Mouse (Mus musculus): ENCODE data around the gene Slc25a51. TPM values are rescaled to one million over a fixed set of nuclear protein-coding genes. Genes with fewer than 3 reads are reported as not detected.

Slc25a51 gene
- polyA plus RNA-seq (2012; rRNA removed): 66.7 and 67.2 TPM in 2 replicates

DNA sequence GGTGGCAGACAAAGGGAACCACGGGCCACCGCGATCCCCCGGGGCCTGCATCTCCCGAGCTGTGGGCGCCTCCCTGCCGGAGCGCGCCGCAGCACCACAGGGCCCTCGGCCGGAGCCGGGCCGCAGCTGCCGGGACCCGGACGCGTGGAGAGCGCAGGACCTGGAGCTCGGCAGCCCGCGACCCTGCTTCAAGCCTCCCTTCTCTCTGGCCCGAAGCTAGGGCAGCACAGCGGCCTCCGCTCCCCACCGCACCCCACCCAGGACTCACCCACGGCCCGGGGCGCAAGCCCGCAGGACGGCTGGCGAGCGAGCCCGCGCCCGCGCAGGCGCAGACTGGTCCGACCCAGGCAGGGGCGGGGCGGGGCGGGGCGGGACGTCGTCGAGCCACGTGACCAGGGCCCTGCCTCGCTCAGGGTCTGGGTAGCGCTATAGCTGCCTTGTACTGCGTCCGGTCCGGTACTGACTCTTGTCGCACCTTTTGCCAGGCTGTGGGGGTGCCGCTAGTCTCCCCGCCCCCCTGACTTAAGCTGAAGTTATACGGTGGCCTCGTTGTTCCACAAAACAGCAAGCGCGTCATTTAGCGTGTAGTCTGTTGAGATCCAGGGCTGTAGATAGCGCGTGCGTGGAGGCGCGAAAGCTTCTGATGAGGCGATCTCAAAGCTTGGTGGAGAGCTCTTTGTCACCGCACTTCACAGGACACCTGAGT is at the start of gene Slc25a51:
Slc25a51 (minus strand) TSS at position 340 of the 706 bp plus-strand sequence.
- TF ChIP-seq CTCF (IDR thresholded peaks at IDR 0.05; ENCODE audit: extremely low read depth, insufficient read length, insufficient replicate concordance, low read depth, low read length) (no peak), POLR2A (IDR thresholded peaks at IDR 0.05; ENCODE audit: low read depth, low read length) (peak; percentile 87)
- Histone ChIP-seq H3K27ac (ENCODE audit: insufficient read depth, low read depth, low read length) (peak within 1 kb of the TSS; percentile 97), H3K4me1 (ENCODE audit: control insufficient read depth, insufficient read depth, insufficient read length, low read length) (peaks cover 12% of the 10 kb centered on the region; the same call in 1 of the 2 replicates), H3K36me3 (ENCODE audit: control insufficient read depth, insufficient read depth, low read length) (peaks cover 9% of the 10 kb centered on the region), H3K27me3 (ENCODE audit: control insufficient read depth, insufficient read depth, low read length) (no peaks in the 10 kb centered on the region), H3K4me3 (ENCODE audit: low read depth, low read length) (peak within 1 kb of the TSS; percentile 99)
- WGBS: under 1% methylated on average over 58 of the region's 67 CpGs

DNA sequence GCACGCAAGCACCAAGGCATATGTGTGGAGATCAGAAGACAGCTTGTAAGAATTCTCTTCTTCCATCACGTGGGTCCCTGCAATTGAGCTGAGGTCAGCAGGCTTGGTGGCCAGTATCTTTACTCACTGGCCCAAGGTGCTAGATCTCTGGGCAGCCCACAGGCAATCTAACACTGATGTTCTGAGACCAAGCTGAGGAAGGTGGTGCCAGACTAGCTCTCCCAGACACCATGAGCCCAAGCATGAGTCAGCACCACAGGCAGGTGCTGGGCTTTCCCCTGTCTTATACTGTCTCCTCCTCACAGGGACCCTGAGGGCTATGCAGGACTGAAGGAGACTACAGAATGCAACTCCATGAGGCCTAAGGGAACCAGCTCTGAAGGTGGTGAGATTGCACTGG is 49.0 kb upstream of the Slc25a51 start:
- H3K4me3 ChIP-seq (ENCODE audit: low read depth, low read length): no peak overlapping the region
- TF ChIP-seq CTCF (IDR thresholded peaks at IDR 0.05; ENCODE audit: extremely low read depth, insufficient read length, insufficient replicate concordance, low read depth, low read length) (no peak), POLR2A (IDR thresholded peaks at IDR 0.05; ENCODE audit: low read depth, low read length) (no peak)
- 93% methylated on average over 2 of the region's 2 CpGs for whole genome bisulfite sequencing
- peaks cover 19% of the 10 kb centered on the region; the same call in 1 of the 2 replicates for H3K36me3 ChIP-seq (ENCODE audit: control insufficient read depth, insufficient read depth, low read length)
- no peaks in the 10 kb centered on the region for H3K27me3 ChIP-seq (ENCODE audit: control insufficient read depth, insufficient read depth, low read length)
- H3K27ac ChIP-seq (ENCODE audit: insufficient read depth, low read depth, low read length): no peak overlapping the region
- H3K4me1 ChIP-seq (ENCODE audit: control insufficient read depth, insufficient read depth, insufficient read length, low read length): peaks cover 25% of the 10 kb centered on the region

DNA sequence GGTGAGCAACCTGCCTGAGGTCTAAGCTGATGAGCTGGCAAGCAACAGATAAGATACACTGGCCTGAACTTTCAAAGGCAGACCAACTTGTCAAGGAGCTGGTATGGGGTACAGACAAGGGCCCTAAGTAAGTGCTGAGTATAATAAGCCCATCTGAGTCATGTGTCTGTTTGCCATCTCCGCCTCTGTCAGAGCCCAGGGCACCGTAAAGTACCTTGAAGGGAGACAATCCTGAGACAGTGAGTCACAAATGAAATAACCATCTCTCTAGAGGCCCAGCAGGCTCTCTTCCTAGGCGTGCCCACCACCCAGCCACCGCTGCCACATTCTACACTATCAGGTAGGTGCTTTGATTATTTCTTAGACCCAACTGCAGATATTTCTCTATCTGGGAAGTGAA is 46.4 kb upstream of the Slc25a51 start:
- 59% methylated on average over 4 of the region's 4 CpGs for WGBS
- Histone ChIP-seq H3K4me3 (ENCODE audit: low read depth, low read length) (no peak overlapping the region), H3K36me3 (ENCODE audit: control insufficient read depth, insufficient read depth, low read length) (peaks cover 19% of the 10 kb centered on the region; the same call in 1 of the 2 replicates), H3K4me1 (ENCODE audit: control insufficient read depth, insufficient read depth, insufficient read length, low read length) (peaks cover 37% of the 10 kb centered on the region), H3K27me3 (ENCODE audit: control insufficient read depth, insufficient read depth, low read length) (no peaks in the 10 kb centered on the region), H3K27ac (ENCODE audit: insufficient read depth, low read depth, low read length) (peak overlapping the region; percentile 19; the same call in 1 of the 2 replicates)
- no peak for TF ChIP-seq CTCF (IDR thresholded peaks at IDR 0.05; ENCODE audit: extremely low read depth, insufficient read length, insufficient replicate concordance, low read depth, low read length)
- no peak for TF ChIP-seq POLR2A (IDR thresholded peaks at IDR 0.05; ENCODE audit: low read depth, low read length)

DNA sequence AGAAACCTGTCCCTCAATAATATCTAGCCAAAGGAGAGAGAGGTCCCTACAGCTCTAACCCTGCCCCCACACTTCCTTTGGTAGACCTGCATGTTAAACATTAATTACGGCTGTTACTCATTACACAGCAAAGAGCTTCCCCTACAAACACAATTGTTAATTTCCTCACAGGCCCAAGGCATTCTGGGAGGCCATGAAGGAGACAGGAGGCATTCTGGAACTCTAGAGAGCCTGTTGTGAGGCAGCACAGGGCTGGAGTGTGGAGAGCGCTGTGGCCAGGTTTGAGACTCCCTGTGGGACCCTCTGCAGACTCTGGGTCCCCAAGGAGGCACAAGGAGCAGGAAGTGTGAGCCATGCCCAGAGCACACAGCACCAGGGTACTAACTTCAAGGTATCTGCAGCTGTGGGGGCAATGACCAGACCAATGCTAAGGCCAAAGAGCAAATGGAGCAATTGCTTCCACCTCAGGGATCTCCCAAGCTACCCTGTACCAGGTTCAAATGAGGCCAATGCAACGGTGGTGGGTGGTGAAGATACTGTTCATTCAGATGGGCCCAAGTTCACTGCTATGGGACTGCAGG is 44.8 kb upstream of the Slc25a51 start:
- Histone ChIP-seq H3K36me3 (ENCODE audit: control insufficient read depth, insufficient read depth, low read length) (peaks cover 17% of the 10 kb centered on the region; the same call in 1 of the 2 replicates), H3K27ac (ENCODE audit: insufficient read depth, low read depth, low read length) (peak overlapping the region; percentile 92), H3K27me3 (ENCODE audit: control insufficient read depth, insufficient read depth, low read length) (no peaks in the 10 kb centered on the region), H3K4me1 (ENCODE audit: control insufficient read depth, insufficient read depth, insufficient read length, low read length) (peaks cover 31% of the 10 kb centered on the region), H3K4me3 (ENCODE audit: low read depth, low read length) (no peak overlapping the region)
- 16% methylated on average over 3 of the region's 3 CpGs for WGBS
- TF ChIP-seq POLR2A (IDR thresholded peaks at IDR 0.05; ENCODE audit: low read depth, low read length) (no peak), CTCF (IDR thresholded peaks at IDR 0.05; ENCODE audit: extremely low read depth, insufficient read length, insufficient replicate concordance, low read depth, low read length) (no peak)

DNA sequence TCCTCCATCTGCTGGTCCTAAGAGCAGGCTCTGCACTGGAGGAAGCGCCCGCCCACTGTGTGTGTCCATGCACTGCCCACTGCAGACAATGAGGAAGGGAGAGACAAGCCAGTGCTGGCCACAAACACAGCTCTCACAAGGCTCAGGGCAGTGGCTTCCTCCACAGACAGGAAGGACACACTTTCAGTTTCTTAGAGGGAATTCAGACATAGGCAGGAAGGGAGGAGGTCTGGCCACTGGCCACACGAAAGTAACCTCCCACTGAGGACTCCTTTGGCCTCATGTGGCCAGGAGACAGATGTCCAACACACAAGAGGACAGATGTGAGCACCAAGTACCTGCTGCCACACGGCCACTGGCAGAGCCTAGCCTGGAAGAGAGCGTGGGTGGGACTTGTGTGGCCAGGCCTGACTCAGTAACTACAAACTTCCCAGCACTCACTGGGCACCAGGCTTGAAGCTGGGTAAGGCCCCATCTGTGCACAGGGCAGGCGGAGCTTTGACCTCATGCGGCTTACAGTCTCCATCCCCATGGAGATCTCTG is 44.1 kb upstream of the Slc25a51 start:
- peak overlapping the region; percentile 92 for H3K27ac ChIP-seq (ENCODE audit: insufficient read depth, low read depth, low read length)
- H3K4me3 ChIP-seq (ENCODE audit: low read depth, low read length): peak overlapping the region; percentile 12
- 11% methylated on average over 7 of the region's 7 CpGs for WGBS
- no peaks in the 10 kb centered on the region for H3K27me3 ChIP-seq (ENCODE audit: control insufficient read depth, insufficient read depth, low read length)
- peaks cover 31% of the 10 kb centered on the region for H3K4me1 ChIP-seq (ENCODE audit: control insufficient read depth, insufficient read depth, insufficient read length, low read length)
- peak; percentile 21; the same call in 1 of the 2 replicates for TF ChIP-seq POLR2A (IDR thresholded peaks at IDR 0.05; ENCODE audit: low read depth, low read length)
- no peak for TF ChIP-seq CTCF (IDR thresholded peaks at IDR 0.05; ENCODE audit: extremely low read depth, insufficient read length, insufficient replicate concordance, low read depth, low read length)
- peaks cover 14% of the 10 kb centered on the region; the same call in 1 of the 2 replicates for H3K36me3 ChIP-seq (ENCODE audit: control insufficient read depth, insufficient read depth, low read length)

DNA sequence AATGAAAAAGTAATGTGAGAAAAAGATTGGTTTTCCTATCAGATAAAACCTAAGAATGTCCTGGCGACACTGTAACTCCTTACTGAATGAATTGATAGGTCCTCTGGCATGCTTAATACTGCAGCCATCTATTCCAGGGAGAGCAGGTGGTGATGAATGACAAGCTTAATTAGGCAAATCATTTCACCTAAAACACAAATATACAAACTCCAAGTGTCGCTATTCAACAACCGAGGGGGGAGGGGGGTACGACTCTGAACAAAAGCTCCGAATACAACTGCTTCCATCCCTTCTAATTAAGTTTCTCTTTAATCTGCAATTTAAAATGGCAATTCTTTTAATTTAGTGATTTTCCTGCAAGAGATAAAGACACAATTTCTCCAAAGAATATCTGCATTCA is 40.4 kb upstream of the Slc25a51 start:
- no peak overlapping the region for H3K4me3 ChIP-seq (ENCODE audit: low read depth, low read length)
- TF ChIP-seq POLR2A (IDR thresholded peaks at IDR 0.05; ENCODE audit: low read depth, low read length) (no peak), CTCF (IDR thresholded peaks at IDR 0.05; ENCODE audit: extremely low read depth, insufficient read length, insufficient replicate concordance, low read depth, low read length) (no peak)

DNA sequence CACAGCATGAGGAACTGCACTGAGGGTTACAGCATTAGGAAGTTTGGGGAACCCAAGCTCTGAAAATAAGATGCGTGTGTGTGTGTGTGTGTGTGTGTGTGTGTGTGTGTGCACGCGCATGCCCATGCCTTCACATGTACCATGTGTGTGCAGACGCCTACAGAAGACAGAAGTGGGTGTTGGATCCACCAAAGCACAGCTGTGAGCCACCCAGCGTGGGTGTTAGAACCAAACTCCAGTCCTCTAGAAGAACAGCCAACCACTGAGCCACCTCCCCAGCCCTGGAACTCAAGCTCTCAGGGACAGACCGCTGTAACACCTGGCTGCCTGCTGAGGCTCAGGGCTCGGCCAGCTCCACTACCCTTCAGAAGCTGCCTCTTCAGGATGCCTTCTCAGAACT is 39.9 kb upstream of the Slc25a51 start:
- Histone ChIP-seq H3K4me3 (ENCODE audit: low read depth, low read length) (no peak overlapping the region), H3K27ac (ENCODE audit: insufficient read depth, low read depth, low read length) (no peak overlapping the region), H3K27me3 (ENCODE audit: control insufficient read depth, insufficient read depth, low read length) (no peaks in the 10 kb centered on the region), H3K36me3 (ENCODE audit: control insufficient read depth, insufficient read depth, low read length) (peaks cover 27% of the 10 kb centered on the region), H3K4me1 (ENCODE audit: control insufficient read depth, insufficient read depth, insufficient read length, low read length) (peaks cover 18% of the 10 kb centered on the region)
- WGBS: 81% methylated on average over 7 of the region's 7 CpGs
- TF ChIP-seq POLR2A (IDR thresholded peaks at IDR 0.05; ENCODE audit: low read depth, low read length): no peak
- TF ChIP-seq CTCF (IDR thresholded peaks at IDR 0.05; ENCODE audit: extremely low read depth, insufficient read length, insufficient replicate concordance, low read depth, low read length): no peak

More for the DNA sequence above, 40.4 kb upstream of the Slc25a51 start:
- Histone ChIP-seq H3K27me3 (ENCODE audit: control insufficient read depth, insufficient read depth, low read length) (no peaks in the 10 kb centered on the region), H3K36me3 (ENCODE audit: control insufficient read depth, insufficient read depth, low read length) (peaks cover 27% of the 10 kb centered on the region), H3K27ac (ENCODE audit: insufficient read depth, low read depth, low read length) (no peak overlapping the region), H3K4me1 (ENCODE audit: control insufficient read depth, insufficient read depth, insufficient read length, low read length) (peaks cover 23% of the 10 kb centered on the region)
- 88% methylated on average over 5 of the region's 5 CpGs for WGBS

All from small intestine, adult 2 months (tissue).